Mouse (Mus musculus) adrenal gland, postnatal 14 days (tissue): Measurements from ENCODE around the gene Sapcd2. TPM values are rescaled to one million over a fixed set of nuclear protein-coding genes. Genes with fewer than 3 reads are reported as not detected.

Experiments
- DNase-seq: peaks from one replicate; pipeline ENCODE4 v3.0.0; 2021; ENCODE audit warnings: mixed read lengths
- total RNA-seq: library from RNA; stranded (reverse); gene quantifications from 2 replicates; pipeline ENCODE4 v1.2.3, GENCODE M21; 2021

Sapcd2 gene
- total RNA-seq, 1 experiment from 2014 or later: 3.4 TPM

DNA sequence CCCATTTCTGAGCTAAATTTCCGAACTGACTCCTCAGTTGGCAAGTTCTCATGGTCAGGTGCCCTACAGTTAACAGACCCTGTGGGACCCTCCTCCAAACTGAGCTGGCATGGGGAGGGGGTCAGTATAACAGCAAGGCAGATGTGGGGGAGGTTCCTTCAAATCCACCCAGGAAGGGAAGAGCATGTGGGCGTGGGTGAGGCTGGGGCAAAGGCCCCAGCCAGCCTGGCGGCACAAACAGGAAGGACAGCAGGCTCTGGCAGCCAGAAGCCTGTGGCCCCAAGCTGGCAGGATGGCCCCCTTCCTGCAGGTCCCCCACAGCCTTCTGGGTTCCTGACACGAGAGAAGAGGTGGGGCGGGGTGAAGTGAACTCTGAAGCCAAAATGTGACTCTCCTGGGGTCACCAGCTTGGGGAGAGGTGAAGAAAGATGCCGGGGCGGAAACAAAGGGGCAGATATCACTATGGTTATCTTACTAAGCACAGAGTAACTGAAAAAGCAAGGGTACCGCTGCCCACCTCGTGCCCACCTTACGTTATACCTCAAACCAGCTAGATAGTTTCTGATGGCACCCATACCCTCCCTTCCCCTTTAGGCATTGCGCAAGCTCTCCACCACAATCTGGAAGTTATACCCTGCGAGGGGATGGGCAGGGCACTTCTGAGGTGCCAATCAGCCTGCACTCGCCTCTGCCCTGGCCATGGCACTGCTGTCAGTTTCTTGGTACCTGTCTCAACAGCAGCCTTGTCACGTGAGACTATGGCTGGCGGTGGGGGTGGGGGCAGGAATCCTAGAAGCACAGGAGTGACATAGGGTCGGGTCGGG, 50.7 kb downstream of the Sapcd2 start, which contains the start of gene Fut7:
Gene Fut7 (plus strand): TSS at position 681 of the 824 bp plus-strand sequence.
- DNase-seq: no peak

DNA sequence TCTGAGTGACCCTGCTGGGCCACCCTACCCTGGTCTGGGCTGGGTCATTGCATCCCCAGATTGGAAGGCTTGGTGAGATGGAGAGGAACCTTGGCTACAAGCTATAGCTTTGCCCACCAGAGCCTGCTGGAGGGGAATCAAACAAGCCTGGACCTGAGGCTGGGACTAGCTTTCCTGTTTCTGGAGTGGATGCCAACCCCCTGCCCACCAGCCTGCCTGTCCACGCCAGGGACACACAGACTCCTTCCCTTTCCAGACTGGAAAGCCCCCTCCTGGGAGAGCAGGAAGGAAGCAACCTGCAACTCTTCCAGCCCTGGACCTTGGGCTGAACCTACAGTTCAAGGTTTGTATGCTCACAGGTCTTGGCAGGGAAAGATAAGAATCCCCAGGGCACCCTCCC, 51.5 kb downstream of the Sapcd2 start:
- no peak for DNase-seq

DNA sequence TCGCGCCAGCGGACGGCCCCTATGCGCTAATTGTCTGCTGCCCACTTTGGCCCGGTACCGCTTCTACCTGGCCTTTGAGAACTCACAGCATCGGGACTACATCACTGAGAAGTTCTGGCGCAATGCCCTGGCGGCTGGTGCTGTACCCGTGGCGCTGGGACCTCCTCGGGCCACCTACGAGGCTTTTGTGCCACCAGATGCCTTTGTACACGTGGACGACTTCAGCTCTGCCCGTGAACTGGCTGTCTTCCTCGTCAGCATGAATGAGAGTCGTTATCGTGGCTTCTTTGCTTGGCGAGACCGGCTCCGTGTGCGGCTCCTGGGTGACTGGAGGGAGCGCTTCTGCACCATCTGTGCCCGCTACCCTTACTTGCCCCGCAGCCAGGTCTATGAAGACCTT, 53.4 kb downstream of the Sapcd2 start:
- no peak for DNase-seq

DNA sequence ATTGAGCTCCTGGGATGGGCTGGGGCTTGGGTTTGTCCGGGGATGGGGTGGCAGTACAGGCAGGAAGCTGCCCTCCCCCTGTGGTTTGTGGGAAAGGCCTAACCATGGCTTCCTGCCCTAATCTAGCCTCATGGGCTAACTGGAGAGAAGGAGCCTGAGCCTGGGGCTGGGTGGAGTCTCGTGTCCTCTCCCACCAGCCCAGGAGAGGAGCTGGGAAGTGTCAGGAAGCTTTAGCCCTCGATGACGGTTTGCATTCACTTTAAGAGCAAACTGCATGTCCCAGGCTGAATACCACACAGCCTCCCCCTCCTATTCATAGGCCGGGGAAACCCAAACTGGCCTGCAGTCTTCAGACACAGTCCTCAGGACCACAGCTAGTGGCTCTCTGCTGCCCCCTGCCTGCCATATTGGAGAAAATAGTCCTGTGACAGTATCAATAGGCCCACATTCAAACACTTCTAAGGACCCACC, 54.6 kb downstream of the Sapcd2 start:
- DNase-seq: peak; percentile 82

DNA sequence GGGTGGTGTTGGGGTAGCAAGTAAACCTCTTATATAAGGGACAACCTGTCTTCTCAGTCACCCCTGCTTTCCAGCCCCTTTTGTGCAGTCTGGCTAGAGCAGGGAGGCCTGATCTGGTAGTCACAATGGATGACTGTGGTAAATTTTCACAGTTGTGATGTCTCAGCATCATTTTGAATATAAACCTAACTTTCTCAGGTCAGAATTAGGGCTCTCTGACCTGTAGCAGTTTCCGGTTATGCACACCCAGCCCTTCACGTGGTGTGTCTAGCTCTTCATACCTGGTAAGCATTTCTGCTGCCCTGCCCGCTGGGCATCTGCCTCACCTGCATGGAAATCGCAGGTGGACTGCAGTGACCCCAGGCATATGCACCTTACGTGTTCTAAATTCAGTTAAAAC, 55.1 kb downstream of the Sapcd2 start:
- DNase-seq: no peak

Other genes starting within 250 kb of the Sapcd2 start
- 8.7 and 9.5 TPM in 2 replicates for gene Nrarp, start 191.6 kb upstream of the Sapcd2 start, total RNA-seq
- gene Tor4a, start 175.4 kb upstream of the Sapcd2 start, total RNA-seq: 13.9 and 21.3 TPM in 2 replicates
- gene Nelfb, start 160.8 kb upstream of the Sapcd2 start, total RNA-seq: 41.6 and 47.1 TPM in 2 replicates
- not detected in 2 replicates for gene Stpg3, start 157.7 kb upstream of the Sapcd2 start, total RNA-seq
- not detected in 2 replicates for gene Fam166a, start 153.6 kb upstream of the Sapcd2 start, total RNA-seq
- 290 and 294 TPM in 2 replicates for gene Tubb4b, start 147.6 kb upstream of the Sapcd2 start, total RNA-seq
- not detected in 2 replicates for gene Slc34a3, start 138.0 kb upstream of the Sapcd2 start, total RNA-seq
- gene Rnf224, start 135.5 kb upstream of the Sapcd2 start, total RNA-seq: not detected in 2 replicates
- 7.2 and 7.9 TPM in 2 replicates for gene Rnf208, start 130.1 kb upstream of the Sapcd2 start, total RNA-seq
- not detected in 2 replicates for gene Cysrt1, start 129.9 kb upstream of the Sapcd2 start, total RNA-seq
- gene AL732309.1, start 125.5 kb upstream of the Sapcd2 start, total RNA-seq: 3.3 and 3.9 TPM in 2 replicates
- gene Tmem203, start 116.9 kb upstream of the Sapcd2 start, total RNA-seq: 25.6 and 31.0 TPM in 2 replicates
- gene Tprn, start 109.7 kb upstream of the Sapcd2 start, total RNA-seq: 10.9 and 13.4 TPM in 2 replicates
- 45.8 and 49.8 TPM in 2 replicates for gene Ssna1, start 99.9 kb upstream of the Sapcd2 start, total RNA-seq
- gene Anapc2, start 99.8 kb upstream of the Sapcd2 start, total RNA-seq: 63.9 and 66.1 TPM in 2 replicates
- gene Tmem210, start 84.2 kb upstream of the Sapcd2 start, total RNA-seq: not detected in 2 replicates
- gene Lrrc26, start 82.4 kb upstream of the Sapcd2 start, total RNA-seq: not detected in 2 replicates
- 9.7 and 11.0 TPM in 2 replicates for gene Grin1, start 53.1 kb upstream of the Sapcd2 start, total RNA-seq
- gene Man1b1, start 40.0 kb upstream of the Sapcd2 start, total RNA-seq: 43.1 and 45.7 TPM in 2 replicates
- gene Dpp7, start 16.0 kb upstream of the Sapcd2 start, total RNA-seq: 19.9 and 20.8 TPM in 2 replicates
- gene Uap1l1, start 6.6 kb upstream of the Sapcd2 start, total RNA-seq: 8.7 and 11.8 TPM in 2 replicates
- gene Entpd2, start 23.6 kb downstream of the Sapcd2 start, total RNA-seq: 7.6 and 9.5 TPM in 2 replicates
- 77.2 and 90.9 TPM in 2 replicates for gene Npdc1, start 27.0 kb downstream of the Sapcd2 start, total RNA-seq
- 4.7 TPM in 1 of 2 replicates, not detected in the other for gene Fut7, start 50.9 kb downstream of the Sapcd2 start, total RNA-seq
- gene Abca2, start 56.4 kb downstream of the Sapcd2 start, total RNA-seq: 29.3 and 30.1 TPM in 2 replicates
- gene Clic3, start 84.5 kb downstream of the Sapcd2 start, total RNA-seq: 0.74 and 1.0 TPM in 2 replicates
- gene Paxx, start 88.8 kb downstream of the Sapcd2 start, total RNA-seq: 36.2 and 42.6 TPM in 2 replicates
- gene Ptgds, start 97.7 kb downstream of the Sapcd2 start, total RNA-seq: 8.7 and 9.9 TPM in 2 replicates
- not detected in 2 replicates for gene Lcn12, start 121.6 kb downstream of the Sapcd2 start, total RNA-seq
- 79.3 and 81.4 TPM in 2 replicates for gene Fbxw5, start 128.4 kb downstream of the Sapcd2 start, total RNA-seq
- gene C8g, start 129.4 kb downstream of the Sapcd2 start, total RNA-seq: 4.4 and 36.5 TPM in 2 replicates
- gene Traf2, start 174.6 kb downstream of the Sapcd2 start, total RNA-seq: 21.8 and 24.4 TPM in 2 replicates
- 312 and 335 TPM in 2 replicates for gene Edf1, start 185.5 kb downstream of the Sapcd2 start, total RNA-seq
- 4.7 and 5.0 TPM in 2 replicates for gene Mamdc4, start 202.5 kb downstream of the Sapcd2 start, total RNA-seq
- gene Phpt1, start 202.9 kb downstream of the Sapcd2 start, total RNA-seq: 56.6 and 58.1 TPM in 2 replicates
- gene Ajm1, start 209.4 kb downstream of the Sapcd2 start, total RNA-seq: 2.1 and 3.0 TPM in 2 replicates
- 72.7 and 87.8 TPM in 2 replicates for gene Rabl6, start 236.2 kb downstream of the Sapcd2 start, total RNA-seq
- not detected in 2 replicates for gene Ccdc183, start 245.4 kb downstream of the Sapcd2 start, total RNA-seq
- gene Tmem141, start 249.7 kb downstream of the Sapcd2 start, total RNA-seq: 30.5 and 33.1 TPM in 2 replicates